Mouse (Mus musculus) bone marrow macrophage, adult 2 months (primary cell): ENCODE data around the gene Mansc1. TPM values are rescaled to one million over a fixed set of nuclear protein-coding genes. Genes with fewer than 3 reads are reported as not detected.

Experiments used
- H3K27ac ChIP-seq: 2 replicates; pipeline ENCODE4 v1.5.1; 2012; ENCODE audit warnings: low read depth, low read length; ENCODE audit not compliant: insufficient read depth
- H3K4me1 ChIP-seq: 2 replicates; pipeline ENCODE4 v1.6.1; 2012; ENCODE audit warnings: low read length; ENCODE audit not compliant: control insufficient read depth, insufficient read depth
- H3K4me3 ChIP-seq: 2 replicates; pipeline ENCODE4 v1.5.1; 2012; ENCODE audit warnings: mild to moderate bottlenecking, low read length, moderate library complexity; ENCODE audit not compliant: insufficient read depth
- CTCF ChIP-seq: IDR thresholded peaks from 2 replicates; pipeline ENCODE4 v1.5.1; 2012; ENCODE audit warnings: low read depth, mild to moderate bottlenecking, low read length, moderate library complexity
- POLR2A ChIP-seq: IDR thresholded peaks from 2 replicates; pipeline ENCODE4 v1.6.1; 2012; ENCODE audit warnings: mild to moderate bottlenecking, low read depth, low read length, borderline replicate concordance
- polyA plus RNA-seq: library from polyadenylated mRNA; stranded (reverse); fragments of >200 nt; gene quantifications from 2 replicates; pipeline ENCODE4 v1.2.4, GENCODE M21; 2012; ENCODE audit not compliant: missing spikeins, insufficient read depth, insufficient read length

Gene Mansc1
- polyA plus RNA-seq, 1 experiment, result 5.6 TPM

- Histone ChIP-seq H3K27ac (no peak overlapping the region), H3K4me1 (no peaks in the 10 kb centered on the region), H3K4me3 (no peak overlapping the region)
- TF ChIP-seq CTCF (no peak), POLR2A (no peak)
These were observed 57.0 kb downstream of the Mansc1 start for GRCm38 (mm10) chr6:134575288-134575741.

GRCm38 (mm10) chr6:134567986-134568556 lies 64.2 kb downstream of the Mansc1 start:
- no peak for TF ChIP-seq CTCF
- no peak for TF ChIP-seq POLR2A
- no peak overlapping the region for H3K4me3 ChIP-seq
- H3K27ac ChIP-seq, result no peak overlapping the region
- H3K4me1 ChIP-seq, result peaks cover 2% of the 10 kb centered on the region; the same call in 1 of the 2 replicates

GRCm38 (mm10) chr6:134566818-134567485 lies 65.3 kb downstream of the Mansc1 start, which contains the start of gene Lrp6:
Gene Lrp6, minus strand, starts transcription at chr6:134566965.
- peaks cover 7% of the 10 kb centered on the region for H3K4me1 ChIP-seq
- TF ChIP-seq POLR2A, result peak; percentile 37; the same call in 1 of the 2 replicates
- TF ChIP-seq CTCF, result no peak
- peak within 1 kb of the TSS; percentile 80 for H3K4me3 ChIP-seq
- peak within 1 kb of the TSS; percentile 76 for H3K27ac ChIP-seq

- H3K4me3 ChIP-seq, result peak overlapping the region; percentile 80
- peaks cover 10% of the 10 kb centered on the region for H3K4me1 ChIP-seq
- peak overlapping the region; percentile 56 for H3K27ac ChIP-seq
- TF ChIP-seq POLR2A (no peak), CTCF (no peak)
These were observed 66.0 kb downstream of the Mansc1 start for GRCm38 (mm10) chr6:134566248-134566817.

- peak overlapping the region; percentile 6; the same call in 1 of the 2 replicates for H3K27ac ChIP-seq
- TF ChIP-seq POLR2A (no peak), CTCF (no peak)
- peaks cover 14% of the 10 kb centered on the region for H3K4me1 ChIP-seq
- H3K4me3 ChIP-seq, result peak overlapping the region; percentile 80
These were observed 66.6 kb downstream of the Mansc1 start for GRCm38 (mm10) chr6:134565606-134566247.

GRCm38 (mm10) chr6:134564539-134564938 lies 67.7 kb downstream of the Mansc1 start:
- Histone ChIP-seq H3K27ac (no peak overlapping the region), H3K4me1 (peaks cover 21% of the 10 kb centered on the region), H3K4me3 (no peak overlapping the region)
- TF ChIP-seq POLR2A (no peak), CTCF (no peak)

GRCm38 (mm10) chr6:134559635-134560034 lies 72.7 kb downstream of the Mansc1 start:
- Histone ChIP-seq H3K27ac (peak overlapping the region; percentile 75), H3K4me1 (peaks cover 51% of the 10 kb centered on the region), H3K4me3 (no peak overlapping the region)
- TF ChIP-seq POLR2A (no peak), CTCF (no peak)

Other genes with a start within 250 kb of the Mansc1 start
- not detected in 2 replicates for gene Bcl2l14, start 236.2 kb downstream of the Mansc1 start, polyA plus RNA-seq
- 33.1 and 37.0 TPM in 2 replicates for gene Lrp6, start 65.5 kb downstream of the Mansc1 start, polyA plus RNA-seq
- 3.6 and 4.5 TPM in 2 replicates for gene Borcs5, start 7.0 kb upstream of the Mansc1 start, polyA plus RNA-seq
- 4.3 and 6.9 TPM in 2 replicates for gene Dusp16, start 160.1 kb upstream of the Mansc1 start, polyA plus RNA-seq
- 14.0 and 14.2 TPM in 2 replicates for gene Crebl2, start 197.7 kb upstream of the Mansc1 start, polyA plus RNA-seq